Mouse (Mus musculus) liver, embryonic 15.5 days (tissue): Measurements from ENCODE around the gene Pes1. TPM values are rescaled to one million over a fixed set of nuclear protein-coding genes. Genes with fewer than 3 reads are reported as not detected.

Experiments
- ATAC-seq: fragments of 200-750 bp; cut with Nextera tagmentation; 2 replicates; pipeline ENCODE4 v1.8.0; 2017; ENCODE audit warnings: moderate number of reproducible peaks, mild to moderate bottlenecking, moderate library complexity; ENCODE audit not compliant: insufficient read depth
- H3K27ac ChIP-seq: fragments of 300-500 bp; sonication (generic); replicated peaks from 2 replicates; pipeline ENCODE4 v1.5.1; 2015; ENCODE audit warnings: mild to moderate bottlenecking, inconsistent platforms
- H3K27me3 ChIP-seq: fragments of 300-500 bp; sonication (generic); 2 replicates; pipeline ENCODE4 v1.6.1; 2015; ENCODE audit warnings: mild to moderate bottlenecking, inconsistent platforms
- H3K36me3 ChIP-seq: fragments of 300-500 bp; sonication (generic); replicated peaks from 2 replicates; pipeline ENCODE4 v1.6.1; 2015; ENCODE audit warnings: moderate library complexity, mild to moderate bottlenecking, inconsistent platforms
- H3K4me1 ChIP-seq: fragments of 300-500 bp; sonication (generic); replicated peaks from 2 replicates; pipeline ENCODE4 v1.6.1; 2015; ENCODE audit warnings: inconsistent platforms
- H3K4me2 ChIP-seq: fragments of 300-500 bp; sonication (generic); 2 replicates; pipeline ENCODE4 v1.6.1; 2015; ENCODE audit warnings: moderate library complexity, mild to moderate bottlenecking, inconsistent platforms
- H3K4me3 ChIP-seq: fragments of 300-500 bp; sonication (generic); replicated peaks from 2 replicates; pipeline ENCODE4 v1.5.1; 2015; ENCODE audit warnings: mild to moderate bottlenecking, inconsistent platforms
- H3K9ac ChIP-seq: fragments of 300-500 bp; sonication (generic); 2 replicates; pipeline ENCODE4 v1.6.1; 2015; ENCODE audit warnings: moderate library complexity, mild to moderate bottlenecking, inconsistent platforms
- H3K9me3 ChIP-seq: fragments of 300-500 bp; sonication (generic); replicated peaks from 2 replicates; pipeline ENCODE4 v1.6.1; 2016; ENCODE audit warnings: inconsistent platforms
- WGBS: fragments of 180-500 bp; shearing (Covaris S2); methylation state at CpG from one replicate; pipeline ENCODE4 v1.1.7; 2015; ENCODE audit warnings: mixed read lengths; ENCODE audit not compliant: insufficient replicate concordance; 5-methylcytosine and 5-hydroxymethylcytosine counted together
- polyA plus RNA-seq: library from polyadenylated mRNA; unstranded; fragments of >200 nt; fragmentation: Nextera tagmentation; extraction: Ambion mirVana; gene quantifications from 2 replicates; pipeline ENCODE4 v1.2.1, GENCODE M21; 2015

Gene Pes1
- polyA plus RNA-seq = 36.5 and 37.2 TPM in 2 replicates

GRCm38 (mm10) chr11:3963610-3964415 is at the start of gene Pes1:
Gene Pes1 (plus strand): TSS chr11:3963975.
- Histone ChIP-seq H3K4me3 (peak within 1 kb of the TSS; percentile 74), H3K9ac (peak within 1 kb of the TSS; percentile 67), H3K27ac (peak within 1 kb of the TSS; percentile 77), H3K9me3 (no peaks in the 10 kb centered on the region), H3K4me2 (peak within 1 kb of the TSS; percentile 74), H3K36me3 (peaks cover 17% of the 10 kb centered on the region), H3K27me3 (no peaks in the 10 kb centered on the region), H3K4me1 (peaks cover 27% of the 10 kb centered on the region)
- peak; percentile 92 for ATAC-seq
- WGBS = under 1% methylated on average over 31 of the region's 31 CpGs

- H3K4me1 ChIP-seq = peaks cover 19% of the 10 kb centered on the region
- peak within 1 kb of the TSS; percentile 77 for H3K4me2 ChIP-seq
- peak; percentile 41 for ATAC-seq
- H3K27me3 ChIP-seq = peaks cover 61% of the 10 kb centered on the region
- no peaks in the 10 kb centered on the region for H3K9me3 ChIP-seq
- peak within 1 kb of the TSS; percentile 8; the same call in 1 of the 2 replicates for H3K9ac ChIP-seq
- H3K36me3 ChIP-seq = no peaks in the 10 kb centered on the region
- WGBS = under 1% methylated on average over 28 of the region's 28 CpGs
- peak within 1 kb of the TSS; percentile 55 for H3K4me3 ChIP-seq
- H3K27ac ChIP-seq = no peak within 1 kb of the TSS; the same call in 1 of the 2 replicates
These were observed 49.5 kb upstream of the Pes1 start, which contains the start of gene Slc35e4 for GRCm38 (mm10) chr11:3914109-3914840. Gene Slc35e4 (minus strand): TSS chr11:3914664.

- Histone ChIP-seq H3K4me1 (peaks cover 7% of the 10 kb centered on the region), H3K36me3 (peaks cover 4% of the 10 kb centered on the region; the same call in 1 of the 2 replicates), H3K9me3 (no peaks in the 10 kb centered on the region), H3K27me3 (peaks cover 25% of the 10 kb centered on the region), H3K4me3 (no peak overlapping the region), H3K9ac (no peak overlapping the region), H3K4me2 (no peak overlapping the region), H3K27ac (no peak overlapping the region)
- no peak for ATAC-seq
- 26% methylated on average over 1 of the region's 1 CpGs for whole genome bisulfite sequencing
These were observed 45.0 kb upstream of the Pes1 start for GRCm38 (mm10) chr11:3918738-3919137.

GRCm38 (mm10) chr11:3920476-3920875 is 43.3 kb upstream of the Pes1 start:
- Histone ChIP-seq H3K4me1 (no peaks in the 10 kb centered on the region), H3K4me2 (no peak overlapping the region), H3K9ac (no peak overlapping the region), H3K27ac (no peak overlapping the region), H3K27me3 (peaks cover 8% of the 10 kb centered on the region; the same call in 1 of the 2 replicates), H3K9me3 (no peaks in the 10 kb centered on the region), H3K4me3 (no peak overlapping the region), H3K36me3 (peaks cover 4% of the 10 kb centered on the region; the same call in 1 of the 2 replicates)
- ATAC-seq = no peak
- whole genome bisulfite sequencing = 76% methylated on average over 7 of the region's 7 CpGs

GRCm38 (mm10) chr11:3921281-3921850 is 42.4 kb upstream of the Pes1 start:
- Histone ChIP-seq H3K27me3 (no peaks in the 10 kb centered on the region), H3K4me1 (no peaks in the 10 kb centered on the region), H3K36me3 (peaks cover 4% of the 10 kb centered on the region; the same call in 1 of the 2 replicates), H3K9me3 (no peaks in the 10 kb centered on the region), H3K9ac (no peak overlapping the region), H3K4me2 (no peak overlapping the region), H3K27ac (no peak overlapping the region), H3K4me3 (no peak overlapping the region)
- no peak for ATAC-seq
- 38% methylated on average over 8 of the region's 8 CpGs for WGBS

- 76% methylated on average over 9 of the region's 9 CpGs for WGBS
- no peak overlapping the region for H3K4me3 ChIP-seq
- H3K27ac ChIP-seq = no peak overlapping the region
- no peak overlapping the region for H3K9ac ChIP-seq
- H3K27me3 ChIP-seq = no peaks in the 10 kb centered on the region
- ATAC-seq = no peak
- no peak overlapping the region for H3K4me2 ChIP-seq
- no peaks in the 10 kb centered on the region for H3K9me3 ChIP-seq
- H3K36me3 ChIP-seq = peaks cover 4% of the 10 kb centered on the region; the same call in 1 of the 2 replicates
- H3K4me1 ChIP-seq = no peaks in the 10 kb centered on the region
These were observed 41.7 kb upstream of the Pes1 start for GRCm38 (mm10) chr11:3922115-3922514.

GRCm38 (mm10) chr11:3922731-3923130 is 41.0 kb upstream of the Pes1 start:
- H3K36me3 ChIP-seq = peaks cover 4% of the 10 kb centered on the region; the same call in 1 of the 2 replicates
- H3K4me3 ChIP-seq = no peak overlapping the region
- H3K27ac ChIP-seq = no peak overlapping the region
- H3K4me2 ChIP-seq = no peak overlapping the region
- no peaks in the 10 kb centered on the region for H3K4me1 ChIP-seq
- no peak overlapping the region for H3K9ac ChIP-seq
- no peaks in the 10 kb centered on the region for H3K9me3 ChIP-seq
- H3K27me3 ChIP-seq = no peaks in the 10 kb centered on the region
- 73% methylated on average over 6 of the region's 6 CpGs for WGBS
- ATAC-seq = no peak

- H3K27ac ChIP-seq = no peak overlapping the region
- no peak overlapping the region for H3K9ac ChIP-seq
- no peak for ATAC-seq
- H3K27me3 ChIP-seq = no peaks in the 10 kb centered on the region
- WGBS = 71% methylated on average over 10 of the region's 10 CpGs
- H3K4me3 ChIP-seq = no peak overlapping the region
- no peak overlapping the region for H3K4me2 ChIP-seq
- H3K36me3 ChIP-seq = peaks cover 4% of the 10 kb centered on the region; the same call in 1 of the 2 replicates
- no peaks in the 10 kb centered on the region for H3K9me3 ChIP-seq
- H3K4me1 ChIP-seq = peaks cover 6% of the 10 kb centered on the region; the same call in 1 of the 2 replicates
These were observed 37.9 kb upstream of the Pes1 start for GRCm38 (mm10) chr11:3925916-3926315.

- Histone ChIP-seq H3K4me1 (peaks cover 21% of the 10 kb centered on the region; the same call in 1 of the 2 replicates), H3K27ac (no peak overlapping the region; the same call in 1 of the 2 replicates), H3K4me3 (no peak overlapping the region), H3K9me3 (no peaks in the 10 kb centered on the region), H3K27me3 (no peaks in the 10 kb centered on the region), H3K4me2 (0 out of 2 replicates have a peak overlapping the region, but pooled peaks have one; percentile 69), H3K36me3 (no peaks in the 10 kb centered on the region), H3K9ac (no peak overlapping the region)
- ATAC-seq = no peak
- 23% methylated on average over 4 of the region's 4 CpGs for WGBS
These were observed 33.8 kb upstream of the Pes1 start for GRCm38 (mm10) chr11:3930019-3930418.

GRCm38 (mm10) chr11:3930931-3931330 is 32.8 kb upstream of the Pes1 start:
- 39% methylated on average over 6 of the region's 6 CpGs for WGBS
- ATAC-seq = no peak
- Histone ChIP-seq H3K9ac (no peak overlapping the region; the same call in 1 of the 2 replicates), H3K36me3 (no peaks in the 10 kb centered on the region), H3K9me3 (no peaks in the 10 kb centered on the region), H3K27me3 (no peaks in the 10 kb centered on the region), H3K4me3 (peak overlapping the region; percentile 57), H3K4me1 (peaks cover 21% of the 10 kb centered on the region; the same call in 1 of the 2 replicates), H3K27ac (no peak overlapping the region), H3K4me2 (peak overlapping the region; percentile 69)
